Mouse (Mus musculus) myocyte (in vitro differentiated cells): ENCODE measurements at regions not wholly inside any gene's neighbourhood (a gene's known extent, or its start where the extent isn't known, plus 50 kb on each side); places are given as distances from the start of the nearest gene placed in this dataset.

Experiments
- CEBPB ChIP-seq: IDR thresholded peaks from 2 replicates; pipeline ENCODE4 v1.6.1; 2011; ENCODE audit warnings: mild to moderate bottlenecking, moderate library complexity; ENCODE audit not compliant: poor library complexity, insufficient read depth, severe bottlenecking
- E2F4 ChIP-seq: IDR thresholded peaks from one replicate; pipeline ENCODE4 v1.6.1; 2011; ENCODE audit warnings: mild to moderate bottlenecking, control low read depth, moderate library complexity; ENCODE audit not compliant: insufficient read depth
- MAX ChIP-seq: IDR thresholded peaks from one replicate; pipeline ENCODE4 v1.6.1; 2011; ENCODE audit warnings: low read depth, mild to moderate bottlenecking, control low read depth
- POLR2A ChIP-seq: IDR thresholded peaks from one replicate; pipeline ENCODE4 v1.6.1; 2011; ENCODE audit warnings: low read depth, mild to moderate bottlenecking, control low read depth, moderate library complexity; ENCODE audit not compliant: insufficient read length
- POLR2AphosphoS2 ChIP-seq: IDR thresholded peaks from one replicate; pipeline ENCODE4 v1.6.1; 2011; ENCODE audit warnings: low read depth, control low read depth; ENCODE audit not compliant: insufficient read length
- REST ChIP-seq: IDR thresholded peaks from one replicate; pipeline ENCODE4 v1.6.1; 2011; ENCODE audit warnings: mild to moderate bottlenecking, control low read depth, moderate library complexity; ENCODE audit not compliant: insufficient read depth, insufficient read length
- TCF12 ChIP-seq: IDR thresholded peaks from one replicate; pipeline ENCODE4 v1.6.1; 2011; ENCODE audit warnings: mild to moderate bottlenecking, control low read depth; ENCODE audit not compliant: poor library complexity, insufficient read depth, severe bottlenecking
- TCF3 ChIP-seq: IDR thresholded peaks from one replicate; pipeline ENCODE4 v1.6.1; 2011; ENCODE audit warnings: low read depth, control low read depth; ENCODE audit not compliant: insufficient read length
- USF1 ChIP-seq: IDR thresholded peaks from one replicate; pipeline ENCODE4 v1.6.1; 2011; ENCODE audit warnings: low read depth, mild to moderate bottlenecking, control low read depth, moderate library complexity

DNA sequence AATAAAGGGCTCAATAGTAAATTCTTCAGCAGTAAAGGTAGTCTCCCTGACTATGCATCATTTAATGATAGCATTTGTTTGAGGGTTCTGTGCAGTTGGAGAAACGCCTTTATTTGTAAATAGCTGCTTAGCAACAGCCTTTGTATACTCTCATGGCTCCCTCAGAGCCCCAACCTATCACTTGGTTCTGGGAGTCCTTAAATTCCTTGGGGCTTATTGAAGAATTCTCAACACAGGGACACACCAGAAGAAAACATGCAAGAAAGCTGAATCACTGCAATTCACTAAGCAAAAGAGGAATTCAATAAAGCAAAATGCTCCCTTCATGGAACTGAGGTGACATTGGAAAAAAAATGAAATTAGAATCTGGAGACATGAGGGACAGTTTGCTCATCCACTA lies 135.8 kb downstream of the Mreg start:
- TF ChIP-seq POLR2A: no peak
- no peak for TF ChIP-seq TCF12
- no peak for TF ChIP-seq TCF3
- TF ChIP-seq CEBPB: no peak
- TF ChIP-seq USF1: no peak
- TF ChIP-seq MAX: no peak
- no peak for TF ChIP-seq E2F4
- no peak for TF ChIP-seq POLR2AphosphoS2
- no peak for TF ChIP-seq REST
